Mouse (Mus musculus): ENCODE data around the gene Vwde. TPM values are rescaled to one million over a fixed set of nuclear protein-coding genes. Genes with fewer than 3 reads are reported as not detected.

Vwde gene
- polyA plus RNA-seq (2012; rRNA removed) (0.09 TPM in 2 replicates), polyA plus RNA-seq (2014; fragmentation: Nextera tagmentation; extraction: Ambion mirVana) (0.04 TPM in 1 of 2 replicates, not detected in the other)

- H3K9ac ChIP-seq (ENCODE audit: low read depth, low read length, severe bottlenecking) = 0 out of 2 replicates have a peak within 1 kb of the TSS, but pooled peaks have one; percentile 21
- peak within 1 kb of the TSS; percentile 26 for H3K4me3 ChIP-seq (replicated peaks; ENCODE audit: low read length)
- no peaks in the 10 kb centered on the region for H3K9me3 ChIP-seq (ENCODE audit: control insufficient read depth, low read length)
- no peaks in the 10 kb centered on the region for H3K4me1 ChIP-seq (ENCODE audit: control insufficient read depth, insufficient read depth, low read length)
- H3K36me3 ChIP-seq (ENCODE audit: control insufficient read depth, insufficient read depth, low read length) = no peaks in the 10 kb centered on the region
- H3K4me2 ChIP-seq (replicated peaks; ENCODE audit: low read depth, low read length, severe bottlenecking) = peak within 1 kb of the TSS; percentile 46
- no peak for TF ChIP-seq POLR2A (IDR thresholded peaks at IDR 0.05; ENCODE audit: borderline replicate concordance, extremely low read depth, insufficient read depth, insufficient read length)
- DNase-seq (ENCODE audit: low spot score) (no peak), ATAC-seq (ENCODE audit: low FRiP score, low read depth) (no peak)
- no peaks in the 10 kb centered on the region for H3K27me3 ChIP-seq (ENCODE audit: control insufficient read depth, insufficient read depth, low read length)
- WGBS = 29% methylated on average over 15 of the region's 15 CpGs
- H3K27ac ChIP-seq (replicated peaks; ENCODE audit: low read depth, low read length) = no peak within 1 kb of the TSS
Measured at GRCm38 (mm10) chr6:13224596-13225227, at the start of gene Vwde. Vwde (minus strand) TSS chr6:13224965.

GRCm38 (mm10) chr6:13255341-13255740 is 30.6 kb upstream of the Vwde start:
- no peaks in the 10 kb centered on the region for H3K9me3 ChIP-seq (ENCODE audit: control insufficient read depth, low read length)
- H3K4me1 ChIP-seq (ENCODE audit: control insufficient read depth, insufficient read depth, low read length) = no peaks in the 10 kb centered on the region
- H3K36me3 ChIP-seq (ENCODE audit: control insufficient read depth, insufficient read depth, low read length) = no peaks in the 10 kb centered on the region
- no peak for DNase-seq (ENCODE audit: low spot score)
- ATAC-seq (ENCODE audit: low FRiP score, low read depth) = no peak
- H3K27ac ChIP-seq (replicated peaks; ENCODE audit: low read depth, low read length) = no peak overlapping the region
- H3K4me3 ChIP-seq (replicated peaks; ENCODE audit: low read length) = no peak overlapping the region
- no peak overlapping the region for H3K4me2 ChIP-seq (replicated peaks; ENCODE audit: low read depth, low read length, severe bottlenecking)
- H3K27me3 ChIP-seq (ENCODE audit: control insufficient read depth, insufficient read depth, low read length) = no peaks in the 10 kb centered on the region
- H3K9ac ChIP-seq (ENCODE audit: low read depth, low read length, severe bottlenecking) = no peak overlapping the region
- 77% methylated on average over 4 of the region's 4 CpGs for WGBS
- no peak for TF ChIP-seq POLR2A (IDR thresholded peaks at IDR 0.05; ENCODE audit: borderline replicate concordance, extremely low read depth, insufficient read depth, insufficient read length)

DNA sequence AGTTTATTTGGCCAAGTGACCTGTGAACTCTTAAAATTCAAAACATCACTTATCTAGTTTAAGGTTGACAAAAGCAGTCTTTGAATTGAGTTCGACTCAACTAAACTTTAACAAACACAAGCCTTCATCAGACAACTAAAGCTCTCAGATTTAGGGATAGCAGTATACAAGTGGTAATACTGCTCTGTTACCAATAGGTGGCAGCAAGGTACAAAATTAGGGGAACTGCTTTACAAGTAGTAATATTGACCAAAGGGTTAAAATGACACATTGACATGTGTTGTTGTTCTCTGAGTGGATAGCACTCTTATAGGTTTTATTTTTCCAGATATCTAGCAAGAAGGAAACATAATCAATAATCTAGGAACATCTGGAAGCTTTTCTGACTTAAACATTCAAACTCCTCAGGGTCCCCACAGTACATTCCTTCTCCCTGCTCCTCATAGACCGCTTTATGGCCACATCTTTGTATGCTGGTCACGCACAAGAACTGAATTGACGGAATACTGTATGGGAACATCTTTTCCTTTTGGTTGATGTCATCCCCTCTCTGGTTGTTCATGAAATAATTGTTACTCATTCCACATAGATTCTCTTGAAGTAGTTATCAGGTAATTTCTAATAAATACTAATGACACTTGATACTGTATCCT is 23.7 kb upstream of the Vwde start:
- 73% methylated on average over 4 of the region's 4 CpGs for WGBS

DNA sequence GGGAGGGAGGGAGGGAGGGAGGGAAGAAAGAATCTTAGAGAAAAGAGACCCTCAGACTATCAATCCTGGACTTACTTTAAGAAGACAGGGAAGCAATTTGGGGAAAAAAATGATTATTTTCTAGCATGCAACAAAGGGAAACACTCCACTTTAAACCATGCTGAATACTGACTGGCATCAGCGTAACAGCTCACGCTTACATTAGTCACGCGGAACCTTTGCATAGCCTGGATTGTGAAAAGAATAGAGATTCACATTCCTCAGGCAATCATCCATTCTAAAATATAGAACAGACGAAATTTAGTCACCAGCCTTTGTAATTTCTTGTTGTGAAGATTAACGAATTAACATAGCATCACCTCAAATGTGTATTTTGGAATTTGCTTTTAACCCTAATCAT is 18.6 kb downstream of the Vwde start:
- no peaks in the 10 kb centered on the region for H3K36me3 ChIP-seq (ENCODE audit: control insufficient read depth, insufficient read depth, low read length)
- no peak overlapping the region for H3K4me2 ChIP-seq (replicated peaks; ENCODE audit: low read depth, low read length, severe bottlenecking)
- H3K9ac ChIP-seq (ENCODE audit: low read depth, low read length, severe bottlenecking) = no peak overlapping the region
- H3K9me3 ChIP-seq (ENCODE audit: control insufficient read depth, low read length) = no peaks in the 10 kb centered on the region
- no peaks in the 10 kb centered on the region for H3K27me3 ChIP-seq (ENCODE audit: control insufficient read depth, insufficient read depth, low read length)
- H3K27ac ChIP-seq (replicated peaks; ENCODE audit: low read depth, low read length) = no peak overlapping the region
- WGBS = 80% methylated on average over 6 of the region's 6 CpGs
- no peak for TF ChIP-seq POLR2A (IDR thresholded peaks at IDR 0.05; ENCODE audit: borderline replicate concordance, extremely low read depth, insufficient read depth, insufficient read length)
- no peak overlapping the region for H3K4me3 ChIP-seq (replicated peaks; ENCODE audit: low read length)
- H3K4me1 ChIP-seq (ENCODE audit: control insufficient read depth, insufficient read depth, low read length) = no peaks in the 10 kb centered on the region
- ATAC-seq (ENCODE audit: low FRiP score, low read depth) (no peak), DNase-seq (ENCODE audit: low spot score) (no peak)

More for the DNA sequence above, 23.7 kb upstream of the Vwde start:
- Histone ChIP-seq H3K9ac (ENCODE audit: low read depth, low read length, severe bottlenecking) (no peak overlapping the region), H3K4me3 (replicated peaks; ENCODE audit: low read length) (no peak overlapping the region), H3K27ac (replicated peaks; ENCODE audit: low read depth, low read length) (no peak overlapping the region), H3K36me3 (ENCODE audit: control insufficient read depth, insufficient read depth, low read length) (no peaks in the 10 kb centered on the region), H3K4me1 (ENCODE audit: control insufficient read depth, insufficient read depth, low read length) (no peaks in the 10 kb centered on the region), H3K27me3 (ENCODE audit: control insufficient read depth, insufficient read depth, low read length) (no peaks in the 10 kb centered on the region), H3K9me3 (ENCODE audit: control insufficient read depth, low read length) (no peaks in the 10 kb centered on the region), H3K4me2 (replicated peaks; ENCODE audit: low read depth, low read length, severe bottlenecking) (no peak overlapping the region)
- ATAC-seq (ENCODE audit: low FRiP score, low read depth) (no peak; the same call in 1 of the 2 replicates), DNase-seq (ENCODE audit: low spot score) (no peak)
- no peak for TF ChIP-seq POLR2A (IDR thresholded peaks at IDR 0.05; ENCODE audit: borderline replicate concordance, extremely low read depth, insufficient read depth, insufficient read length)

DNA sequence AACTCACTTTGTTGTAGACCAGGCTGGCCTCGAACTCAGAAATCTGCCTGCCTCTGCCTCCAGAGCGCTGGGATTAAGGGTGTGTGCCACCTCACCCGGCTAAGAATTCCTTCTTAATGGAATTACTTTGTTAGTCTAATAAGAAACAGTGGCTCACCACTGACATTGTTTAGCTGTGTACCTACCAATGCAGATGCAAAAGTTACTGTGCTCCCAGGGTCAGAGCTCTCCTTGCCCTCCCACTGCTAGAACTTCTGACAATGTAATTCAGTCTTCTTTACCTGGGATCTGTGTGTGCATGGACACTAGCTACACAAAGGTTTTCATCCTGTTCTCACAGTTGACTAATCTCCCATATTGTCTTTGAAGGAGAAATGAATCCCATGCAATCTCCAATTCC is 27.3 kb downstream of the Vwde start:
- ATAC-seq (ENCODE audit: low FRiP score, low read depth) (no peak), DNase-seq (ENCODE audit: low spot score) (no peak)
- WGBS = 89% methylated on average over 3 of the region's 3 CpGs
- no peaks in the 10 kb centered on the region for H3K36me3 ChIP-seq (ENCODE audit: control insufficient read depth, insufficient read depth, low read length)
- H3K4me1 ChIP-seq (ENCODE audit: control insufficient read depth, insufficient read depth, low read length) = no peaks in the 10 kb centered on the region
- H3K4me2 ChIP-seq (replicated peaks; ENCODE audit: low read depth, low read length, severe bottlenecking) = no peak overlapping the region
- no peak overlapping the region for H3K9ac ChIP-seq (ENCODE audit: low read depth, low read length, severe bottlenecking)
- no peak overlapping the region for H3K4me3 ChIP-seq (replicated peaks; ENCODE audit: low read length)
- H3K9me3 ChIP-seq (ENCODE audit: control insufficient read depth, low read length) = no peaks in the 10 kb centered on the region
- no peaks in the 10 kb centered on the region for H3K27me3 ChIP-seq (ENCODE audit: control insufficient read depth, insufficient read depth, low read length)
- no peak for TF ChIP-seq POLR2A (IDR thresholded peaks at IDR 0.05; ENCODE audit: borderline replicate concordance, extremely low read depth, insufficient read depth, insufficient read length)
- no peak overlapping the region for H3K27ac ChIP-seq (replicated peaks; ENCODE audit: low read depth, low read length)

Data from limb, embryonic 14.5 days (tissue).